Mouse (Mus musculus): ENCODE data around the gene Rassf8.

DNA sequence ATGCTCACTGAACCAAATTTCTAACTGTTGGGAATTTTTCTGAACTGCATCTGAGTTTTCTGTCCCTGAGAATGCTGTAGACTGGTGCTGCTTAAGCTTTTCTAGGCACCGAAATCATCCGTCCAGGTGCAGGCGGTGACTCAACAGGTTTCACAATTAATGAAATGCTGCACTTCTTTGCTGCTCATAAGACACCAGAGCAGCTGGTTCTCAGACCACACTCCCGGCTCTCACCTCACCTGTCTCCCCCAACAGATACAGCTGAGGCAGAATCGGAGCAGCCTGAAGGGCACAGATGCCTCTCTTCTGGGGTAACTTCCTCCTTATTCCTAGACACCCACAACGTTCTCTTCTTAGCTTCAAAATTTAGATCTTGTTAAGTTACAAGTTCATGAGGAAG lies 100.4 kb downstream of the Rassf8 start:
- TF ChIP-seq REST (IDR thresholded peaks at IDR 0.05; ENCODE audit: insufficient read depth, insufficient read length): no peak
- TF ChIP-seq POLR2A (IDR thresholded peaks at IDR 0.05; ENCODE audit: insufficient read length, low read depth): no peak
- TF ChIP-seq TCF12 (IDR thresholded peaks at IDR 0.05; ENCODE audit: insufficient read depth, poor library complexity, severe bottlenecking): no peak
- no peak for TF ChIP-seq MAX (IDR thresholded peaks at IDR 0.05; ENCODE audit: low read depth)
- no peak for TF ChIP-seq TCF3 (IDR thresholded peaks at IDR 0.05; ENCODE audit: insufficient read length, low read depth)
- no peak for TF ChIP-seq CEBPB (IDR thresholded peaks at IDR 0.05; ENCODE audit: insufficient read depth, poor library complexity, severe bottlenecking)
- no peak for TF ChIP-seq POLR2AphosphoS2 (IDR thresholded peaks at IDR 0.05; ENCODE audit: insufficient read length, low read depth)

Data from myocyte (in vitro differentiated cells).